Mouse (Mus musculus) 3T3-L1 (cell line): Measurements from ENCODE around the gene Olfr851.

ENCODE experiments used
- DNase-seq: peaks from one replicate; pipeline ENCODE4 v3.0.0-alpha.2; 2015; ENCODE audit warnings: low read depth, low spot score

The Olfr851 gene

DNA sequence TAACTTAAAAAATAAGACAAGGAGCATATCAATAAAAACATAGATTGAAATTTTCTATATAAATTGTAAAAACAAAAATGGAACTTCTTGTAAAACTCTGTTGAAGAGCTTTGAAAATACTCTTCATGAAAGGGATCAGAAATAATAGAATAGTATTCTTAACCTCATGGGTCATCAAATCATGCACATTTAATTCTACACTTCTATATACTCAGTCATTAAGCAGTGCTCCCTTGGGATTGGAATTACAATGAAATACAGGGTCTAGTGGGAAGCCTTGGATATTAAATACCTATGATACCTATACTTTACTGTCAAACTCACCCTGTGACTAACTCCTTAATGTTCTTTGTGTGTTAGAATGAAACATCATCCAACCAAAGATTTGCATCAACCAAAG lies at the start of gene Olfr851:
Gene Olfr851 (plus strand): TSS at position 301 of the 400 bp plus-strand sequence.
- DNase-seq, result no peak

DNA sequence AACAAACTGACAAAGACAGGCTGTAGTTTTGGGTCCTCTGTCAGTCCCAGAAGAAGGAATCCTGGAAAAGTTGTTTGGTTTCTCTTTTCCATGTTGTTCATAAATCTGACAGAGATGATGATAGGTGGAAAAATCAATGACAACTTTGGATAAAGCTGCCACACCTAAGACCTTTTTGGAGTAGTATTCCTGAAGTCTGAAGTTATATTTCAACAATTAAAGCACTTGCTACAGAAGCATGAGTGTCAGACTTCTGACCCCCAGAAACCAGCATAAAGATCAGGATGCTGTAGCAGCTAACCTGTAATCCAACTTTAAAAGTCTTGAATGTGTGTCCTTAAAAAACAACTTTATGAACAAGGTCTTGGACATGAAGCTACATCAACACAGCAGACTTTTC lies 14.9 kb upstream of the Olfr851 start, which contains the start of gene Olfr850:
Gene Olfr850 (minus strand): TSS at position 101 of the 400 bp plus-strand sequence.
- DNase-seq, result no peak

DNA sequence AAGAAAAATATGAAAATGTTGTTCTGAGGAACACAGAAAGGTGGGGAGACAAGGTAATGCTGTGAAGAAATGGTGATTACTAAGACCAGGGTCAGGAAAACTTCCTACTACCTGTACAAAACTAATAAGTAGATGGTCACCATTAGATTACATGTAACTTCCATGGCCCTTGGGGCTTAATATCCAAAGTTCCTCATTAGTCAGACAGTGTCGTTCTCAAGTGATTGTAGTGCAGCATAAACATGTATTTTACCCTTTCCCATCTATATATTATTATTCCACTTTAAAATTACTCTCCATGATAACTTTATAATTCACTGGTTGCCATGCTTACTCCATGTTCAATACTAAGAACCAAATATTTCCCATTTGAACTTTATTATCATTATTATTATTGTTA lies 47.9 kb downstream of the Olfr851 start, which contains the start of gene Olfr853:
Gene Olfr853 (minus strand): TSS at position 101 of the 400 bp plus-strand sequence.
- DNase-seq, result no peak
